Mouse (Mus musculus): ENCODE results near the gene Lyl1. TPM values are rescaled to one million over a fixed set of nuclear protein-coding genes. Genes with fewer than 3 reads are reported as not detected.
A peak's percentile ranks its signal among the peaks of the same experiment; 100 is the strongest.

Gene Lyl1
- polyA plus RNA-seq, 1 experiment from 2014 or later: 8.3 TPM

GRCm38 (mm10) chr8:84704867-84705831 lies 3.9 kb downstream of the Lyl1 start:
- no peaks in the 10 kb centered on the region for H3K9me3 ChIP-seq (replicated peaks; ENCODE audit: control insufficient read depth, low read length)
- ATAC-seq (ENCODE audit: insufficient read depth, low FRiP score): no peak
- WGBS: 17% methylated on average over 55 of the region's 61 CpGs
- H3K4me3 ChIP-seq (replicated peaks; ENCODE audit: low read length): peak overlapping the region; percentile 39
- H3K36me3 ChIP-seq (ENCODE audit: control insufficient read depth, insufficient read depth, low read length): no peaks in the 10 kb centered on the region
- H3K27ac ChIP-seq (ENCODE audit: low read length): peak overlapping the region; percentile 9; the same call in 1 of the 2 replicates
- H3K9ac ChIP-seq (ENCODE audit: low read length): peak overlapping the region; percentile 68
- H3K4me1 ChIP-seq (ENCODE audit: control insufficient read depth, insufficient read depth, low read length): peaks cover 59% of the 10 kb centered on the region
- H3K27me3 ChIP-seq (ENCODE audit: control insufficient read depth, insufficient read depth, low read length): peaks cover 40% of the 10 kb centered on the region
- peak overlapping the region; percentile 55 for H3K4me2 ChIP-seq (ENCODE audit: low read depth, low read length)

- peak overlapping the region; percentile 68 for H3K9ac ChIP-seq (ENCODE audit: low read length)
These were observed 4.7 kb downstream of the Lyl1 start for GRCm38 (mm10) chr8:84705960-84706359.

GRCm38 (mm10) chr8:84706610-84707266 lies 5.5 kb downstream of the Lyl1 start:
- Histone ChIP-seq H3K9ac (ENCODE audit: low read length) (peak overlapping the region; percentile 66), H3K27me3 (ENCODE audit: control insufficient read depth, insufficient read depth, low read length) (peaks cover 40% of the 10 kb centered on the region), H3K4me1 (ENCODE audit: control insufficient read depth, insufficient read depth, low read length) (peaks cover 61% of the 10 kb centered on the region), H3K9me3 (replicated peaks; ENCODE audit: control insufficient read depth, low read length) (no peaks in the 10 kb centered on the region), H3K4me2 (ENCODE audit: low read depth, low read length) (peak overlapping the region; percentile 55), H3K36me3 (ENCODE audit: control insufficient read depth, insufficient read depth, low read length) (no peaks in the 10 kb centered on the region), H3K4me3 (replicated peaks; ENCODE audit: low read length) (peak overlapping the region; percentile 42), H3K27ac (ENCODE audit: low read length) (peak overlapping the region; percentile 95)
- 29% methylated on average over 45 of the region's 45 CpGs for WGBS
- ATAC-seq (ENCODE audit: insufficient read depth, low FRiP score): peak; percentile 11; the same call in 1 of the 2 replicates

More at GRCm38 (mm10) chr8:84705960-84706359, 4.7 kb downstream of the Lyl1 start:
- Histone ChIP-seq H3K4me2 (ENCODE audit: low read depth, low read length) (peak overlapping the region; percentile 55), H3K9me3 (replicated peaks; ENCODE audit: control insufficient read depth, low read length) (no peaks in the 10 kb centered on the region), H3K27me3 (ENCODE audit: control insufficient read depth, insufficient read depth, low read length) (peaks cover 40% of the 10 kb centered on the region), H3K4me1 (ENCODE audit: control insufficient read depth, insufficient read depth, low read length) (peaks cover 59% of the 10 kb centered on the region), H3K27ac (ENCODE audit: low read length) (peak overlapping the region; percentile 95; the same call in 1 of the 2 replicates), H3K4me3 (replicated peaks; ENCODE audit: low read length) (peak overlapping the region; percentile 42), H3K36me3 (ENCODE audit: control insufficient read depth, insufficient read depth, low read length) (no peaks in the 10 kb centered on the region)
- 31% methylated on average over 12 of the region's 12 CpGs for WGBS
- ATAC-seq (ENCODE audit: insufficient read depth, low FRiP score): no peak

GRCm38 (mm10) chr8:84707267-84707883 lies 6.1 kb downstream of the Lyl1 start:
- Histone ChIP-seq H3K36me3 (ENCODE audit: control insufficient read depth, insufficient read depth, low read length) (no peaks in the 10 kb centered on the region), H3K4me2 (ENCODE audit: low read depth, low read length) (peak overlapping the region; percentile 55), H3K4me1 (ENCODE audit: control insufficient read depth, insufficient read depth, low read length) (peaks cover 65% of the 10 kb centered on the region), H3K9me3 (replicated peaks; ENCODE audit: control insufficient read depth, low read length) (no peaks in the 10 kb centered on the region), H3K27ac (ENCODE audit: low read length) (peak overlapping the region; percentile 95), H3K9ac (ENCODE audit: low read length) (peak overlapping the region; percentile 66), H3K4me3 (replicated peaks; ENCODE audit: low read length) (peak overlapping the region; percentile 42), H3K27me3 (ENCODE audit: control insufficient read depth, insufficient read depth, low read length) (peaks cover 40% of the 10 kb centered on the region)
- peak; percentile 68 for ATAC-seq (ENCODE audit: insufficient read depth, low FRiP score)
- 36% methylated on average over 22 of the region's 22 CpGs for WGBS

- Histone ChIP-seq H3K4me1 (ENCODE audit: control insufficient read depth, insufficient read depth, low read length) (peaks cover 68% of the 10 kb centered on the region), H3K27me3 (ENCODE audit: control insufficient read depth, insufficient read depth, low read length) (peaks cover 33% of the 10 kb centered on the region), H3K4me3 (replicated peaks; ENCODE audit: low read length) (peak overlapping the region; percentile 42), H3K9me3 (replicated peaks; ENCODE audit: control insufficient read depth, low read length) (no peaks in the 10 kb centered on the region), H3K36me3 (ENCODE audit: control insufficient read depth, insufficient read depth, low read length) (no peaks in the 10 kb centered on the region), H3K4me2 (ENCODE audit: low read depth, low read length) (peak overlapping the region; percentile 55), H3K9ac (ENCODE audit: low read length) (peak overlapping the region; percentile 66), H3K27ac (ENCODE audit: low read length) (peak overlapping the region; percentile 95)
- 34% methylated on average over 15 of the region's 15 CpGs for WGBS
- no peak for ATAC-seq (ENCODE audit: insufficient read depth, low FRiP score)
These were observed 6.8 kb downstream of the Lyl1 start for GRCm38 (mm10) chr8:84708071-84708541.

GRCm38 (mm10) chr8:84708774-84709475 lies 7.7 kb downstream of the Lyl1 start:
- Histone ChIP-seq H3K27me3 (ENCODE audit: control insufficient read depth, insufficient read depth, low read length) (peaks cover 27% of the 10 kb centered on the region), H3K9me3 (replicated peaks; ENCODE audit: control insufficient read depth, low read length) (no peaks in the 10 kb centered on the region), H3K4me1 (ENCODE audit: control insufficient read depth, insufficient read depth, low read length) (peaks cover 74% of the 10 kb centered on the region), H3K36me3 (ENCODE audit: control insufficient read depth, insufficient read depth, low read length) (no peaks in the 10 kb centered on the region), H3K4me2 (ENCODE audit: low read depth, low read length) (no peak overlapping the region), H3K4me3 (replicated peaks; ENCODE audit: low read length) (no peak overlapping the region), H3K27ac (ENCODE audit: low read length) (peak overlapping the region; percentile 28; the same call in 1 of the 2 replicates), H3K9ac (ENCODE audit: low read length) (peak overlapping the region; percentile 36; the same call in 1 of the 2 replicates)
- WGBS: 21% methylated on average over 12 of the region's 12 CpGs
- peak; percentile 31; the same call in 1 of the 2 replicates for ATAC-seq (ENCODE audit: insufficient read depth, low FRiP score)

- ATAC-seq (ENCODE audit: insufficient read depth, low FRiP score): no peak
- peaks cover 71% of the 10 kb centered on the region for H3K4me1 ChIP-seq (ENCODE audit: control insufficient read depth, insufficient read depth, low read length)
- H3K27ac ChIP-seq (ENCODE audit: low read length): peak overlapping the region; percentile 28; the same call in 1 of the 2 replicates
- H3K4me2 ChIP-seq (ENCODE audit: low read depth, low read length): no peak overlapping the region
- WGBS: 100% methylated on average over 1 of the region's 1 CpGs
- H3K9ac ChIP-seq (ENCODE audit: low read length): peak overlapping the region; percentile 31; the same call in 1 of the 2 replicates
- H3K36me3 ChIP-seq (ENCODE audit: control insufficient read depth, insufficient read depth, low read length): no peaks in the 10 kb centered on the region
- no peaks in the 10 kb centered on the region for H3K9me3 ChIP-seq (replicated peaks; ENCODE audit: control insufficient read depth, low read length)
- peaks cover 20% of the 10 kb centered on the region for H3K27me3 ChIP-seq (ENCODE audit: control insufficient read depth, insufficient read depth, low read length)
- H3K4me3 ChIP-seq (replicated peaks; ENCODE audit: low read length): no peak overlapping the region
These were observed 8.7 kb downstream of the Lyl1 start for GRCm38 (mm10) chr8:84709931-84710330.

- WGBS: 50% methylated on average over 3 of the region's 3 CpGs
- Histone ChIP-seq H3K9ac (ENCODE audit: low read length) (peak overlapping the region; percentile 36; the same call in 1 of the 2 replicates), H3K4me2 (ENCODE audit: low read depth, low read length) (no peak overlapping the region), H3K27me3 (ENCODE audit: control insufficient read depth, insufficient read depth, low read length) (peaks cover 20% of the 10 kb centered on the region), H3K4me3 (replicated peaks; ENCODE audit: low read length) (no peak overlapping the region), H3K4me1 (ENCODE audit: control insufficient read depth, insufficient read depth, low read length) (peaks cover 66% of the 10 kb centered on the region), H3K36me3 (ENCODE audit: control insufficient read depth, insufficient read depth, low read length) (no peaks in the 10 kb centered on the region), H3K27ac (ENCODE audit: low read length) (peak overlapping the region; percentile 95), H3K9me3 (replicated peaks; ENCODE audit: control insufficient read depth, low read length) (no peaks in the 10 kb centered on the region)
- ATAC-seq (ENCODE audit: insufficient read depth, low FRiP score): no peak
These were observed 10.1 kb downstream of the Lyl1 start for GRCm38 (mm10) chr8:84711312-84711711.

All from stomach, embryonic 16.5 days (tissue).